Mouse (Mus musculus) G1E (cell line): ENCODE results near the gene Rnf216. TPM values are rescaled to one million over a fixed set of nuclear protein-coding genes. Genes with fewer than 3 reads are reported as not detected.
A peak's percentile ranks its signal among the peaks of the same experiment; 100 is the strongest.

ENCODE experiments used
- ATAC-seq: 2 replicates; pipeline ENCODE4 v1.8.0; 2016; ENCODE audit warnings: mild to moderate bottlenecking; ENCODE audit not compliant: insufficient number of reproducible peaks, poor library complexity, low FRiP score, severe bottlenecking; ENCODE audit errors: extremely low read depth
- DNase-seq: peaks from one replicate; pipeline ENCODE4 v3.0.0; 2012; ENCODE audit warnings: low spot score
- H3K27me3 ChIP-seq: 2 replicates; pipeline ENCODE4 v1.6.1; 2012; ENCODE audit warnings: mild to moderate bottlenecking, low read length, inconsistent platforms; ENCODE audit not compliant: insufficient read depth
- H3K36me3 ChIP-seq: replicated peaks from 2 replicates; pipeline ENCODE3; 2012; ENCODE audit warnings: mild to moderate bottlenecking, inconsistent platforms
- H3K4me1 ChIP-seq: 2 replicates; pipeline ENCODE4 v1.6.1; 2012; ENCODE audit warnings: low read depth, low read length, inconsistent platforms, mixed read lengths; ENCODE audit not compliant: insufficient read depth
- H3K4me3 ChIP-seq: 2 replicates; pipeline ENCODE4 v1.5.1; 2012; ENCODE audit warnings: low read depth, mild to moderate bottlenecking, inconsistent platforms, low read length, moderate library complexity, mixed read lengths
- H3K9me3 ChIP-seq: replicated peaks from 2 replicates; pipeline ENCODE4 v1.6.1; 2012; ENCODE audit warnings: inconsistent platforms
- CTCF ChIP-seq: IDR thresholded peaks from 2 replicates; pipeline ENCODE4 v1.5.1; 2012; ENCODE audit warnings: low read depth, low read length, inconsistent platforms, mixed read lengths
- GATA1 ChIP-seq: IDR thresholded peaks from 2 replicates; pipeline ENCODE4 v1.6.1; 2012; ENCODE audit warnings: borderline replicate concordance, low read length, inconsistent platforms, mixed read lengths
- GATA2 ChIP-seq: IDR thresholded peaks from 2 replicates; pipeline ENCODE4 v1.6.1; 2012; ENCODE audit warnings: low read depth, low read length, inconsistent platforms, borderline replicate concordance
- POLR2AphosphoS5 ChIP-seq: IDR thresholded peaks from 2 replicates; pipeline ENCODE4 v1.6.1; 2012; ENCODE audit warnings: low read depth, low read length, inconsistent platforms; ENCODE audit not compliant: insufficient replicate concordance
- TAL1 ChIP-seq: conservative IDR thresholded peaks from 2 replicates; pipeline ENCODE4 v1.6.1; 2012; ENCODE audit warnings: low read depth, low read length, inconsistent platforms, mixed read lengths
- polyA plus RNA-seq: library from polyadenylated mRNA; stranded (reverse); fragments of >175 nt; gene quantifications from 2 replicates; pipeline ENCODE4 v1.2.3, GENCODE M21; 2012
- total RNA-seq, 2 experiments: library from RNA; stranded (forward) in 1 of 2; stranded (reverse) in 1 of 2; fragments of 200-1000 nt in 1 of 2; fragments of >200 nt in 1 of 2; fragmentation: Nextera tagmentation in 1 of 2; gene quantifications; 2 replicates each; pipeline ENCODE4 v1.2.3; 2014 to 2017

The Rnf216 gene
- total and polyA plus RNA-seq, 3 experiments: 35.5 to 89.5 (median 54.9) TPM

- peak; percentile 80 for ATAC-seq
- DNase-seq: peak; percentile 12
- no peaks in the 10 kb centered on the region for H3K9me3 ChIP-seq
These were observed 36.1 kb downstream of the Rnf216 start for GRCm38 (mm10) chr5:143076603-143077143.

DNA sequence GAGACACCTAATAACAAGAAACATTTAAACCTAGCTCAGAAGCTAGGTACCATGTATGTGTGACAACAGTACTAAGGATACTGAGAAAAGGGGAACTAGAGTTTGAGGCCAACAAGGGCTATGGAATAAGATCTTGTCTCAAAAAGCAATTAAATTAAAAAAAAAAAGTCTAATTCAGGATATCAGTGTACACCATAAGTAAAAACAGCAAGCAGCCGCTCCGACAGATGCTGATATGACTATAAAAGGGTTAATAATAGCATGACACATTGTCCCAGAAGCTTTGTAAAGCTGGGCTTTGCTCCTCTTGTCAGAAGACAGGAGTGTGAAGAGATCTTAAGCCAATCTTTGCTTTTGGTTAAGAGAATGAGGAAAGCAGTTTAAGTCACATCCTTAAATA lies 36.8 kb downstream of the Rnf216 start:
- Histone ChIP-seq H3K4me1 (peaks cover 26% of the 10 kb centered on the region), H3K4me3 (no peak overlapping the region), H3K27me3 (no peaks in the 10 kb centered on the region), H3K36me3 (peaks cover 75% of the 10 kb centered on the region), H3K9me3 (no peaks in the 10 kb centered on the region)
- ATAC-seq: no peak
- TF ChIP-seq CTCF: no peak
- TF ChIP-seq TAL1: no peak
- TF ChIP-seq GATA2: no peak
- TF ChIP-seq GATA1: no peak
- TF ChIP-seq POLR2AphosphoS5: no peak
- no peak for DNase-seq

More at GRCm38 (mm10) chr5:143076603-143077143, 36.1 kb downstream of the Rnf216 start:
- TF ChIP-seq GATA1 (no peak), POLR2AphosphoS5 (no peak), CTCF (no peak), TAL1 (peak; percentile 54), GATA2 (no peak)
- Histone ChIP-seq H3K4me3 (no peak overlapping the region), H3K4me1 (peaks cover 26% of the 10 kb centered on the region), H3K27me3 (no peaks in the 10 kb centered on the region), H3K36me3 (peaks cover 81% of the 10 kb centered on the region)

DNA sequence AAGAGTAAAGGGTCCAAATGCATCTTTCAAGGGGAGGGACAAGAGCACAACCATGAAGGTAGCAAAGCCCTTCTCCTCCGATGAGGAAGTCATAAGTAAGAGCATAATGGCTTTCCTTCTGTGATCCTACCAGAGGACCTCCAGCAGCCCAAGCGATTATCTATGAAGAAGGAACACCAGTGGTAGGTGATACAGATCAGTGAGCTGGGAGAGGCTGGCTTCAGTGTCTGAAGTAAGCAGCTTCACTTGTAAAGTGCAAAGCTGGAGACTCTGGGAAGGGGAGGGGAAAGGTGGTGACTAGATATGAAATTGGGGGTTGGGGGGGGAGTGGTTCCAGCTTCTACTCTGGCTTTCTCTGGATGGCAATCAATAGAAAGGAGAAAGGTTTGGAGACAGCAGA lies 43.7 kb downstream of the Rnf216 start:
- Histone ChIP-seq H3K4me1 (peaks cover 51% of the 10 kb centered on the region), H3K27me3 (no peaks in the 10 kb centered on the region), H3K36me3 (peaks cover 72% of the 10 kb centered on the region), H3K4me3 (no peak overlapping the region), H3K9me3 (no peaks in the 10 kb centered on the region)
- peak; percentile 52 for ATAC-seq
- TF ChIP-seq TAL1: no peak
- peak; percentile 23 for DNase-seq

DNA sequence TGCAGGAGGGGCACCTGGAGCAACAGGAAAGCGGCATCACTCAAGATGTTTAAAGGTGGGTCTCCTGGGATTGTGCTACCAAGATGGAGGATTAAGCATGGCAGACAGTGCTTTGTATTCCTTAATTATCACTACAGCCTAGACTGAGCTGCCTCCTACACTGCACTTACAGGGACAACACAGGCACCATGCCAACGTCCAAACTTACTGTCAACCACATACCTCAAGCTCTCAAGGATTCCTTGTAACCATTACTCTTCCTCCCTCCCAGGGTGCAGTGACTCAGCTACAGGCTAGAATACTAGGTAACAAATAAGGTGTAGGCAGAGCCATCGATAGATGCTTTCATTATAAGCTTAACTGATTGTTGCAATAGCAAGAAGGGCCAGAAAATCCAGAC lies 44.4 kb downstream of the Rnf216 start:
- no peaks in the 10 kb centered on the region for H3K9me3 ChIP-seq
- ATAC-seq: no peak
- H3K36me3 ChIP-seq: peaks cover 72% of the 10 kb centered on the region
- DNase-seq: no peak
- no peaks in the 10 kb centered on the region for H3K27me3 ChIP-seq
- H3K4me1 ChIP-seq: peaks cover 56% of the 10 kb centered on the region
- TF ChIP-seq TAL1 (no peak), GATA1 (no peak), CTCF (no peak), GATA2 (no peak)
- no peak overlapping the region for H3K4me3 ChIP-seq

- no peaks in the 10 kb centered on the region for H3K27me3 ChIP-seq
- DNase-seq (peak; percentile 31), ATAC-seq (peak; percentile 81)
- peaks cover 73% of the 10 kb centered on the region for H3K36me3 ChIP-seq
- H3K9me3 ChIP-seq: no peaks in the 10 kb centered on the region
- no peak overlapping the region; the same call in 1 of the 2 replicates for H3K4me3 ChIP-seq
- H3K4me1 ChIP-seq: peaks cover 69% of the 10 kb centered on the region
- TF ChIP-seq TAL1: peak; percentile 71
- peak; percentile 34; the same call in 1 of the 2 replicates for TF ChIP-seq CTCF
- TF ChIP-seq GATA2: no peak
These were observed 46.2 kb downstream of the Rnf216 start for GRCm38 (mm10) chr5:143066551-143066958.

GRCm38 (mm10) chr5:143066096-143066495 lies 46.7 kb downstream of the Rnf216 start:
- DNase-seq (no peak), ATAC-seq (no peak)
- Histone ChIP-seq H3K27me3 (no peaks in the 10 kb centered on the region), H3K9me3 (no peaks in the 10 kb centered on the region), H3K4me3 (no peak overlapping the region; the same call in 1 of the 2 replicates), H3K4me1 (peaks cover 74% of the 10 kb centered on the region), H3K36me3 (peaks cover 78% of the 10 kb centered on the region)
- TF ChIP-seq POLR2AphosphoS5: no peak
- no peak for TF ChIP-seq GATA1
- TF ChIP-seq TAL1: no peak
- no peak for TF ChIP-seq GATA2
- no peak for TF ChIP-seq CTCF

GRCm38 (mm10) chr5:143065230-143065629 lies 47.6 kb downstream of the Rnf216 start:
- Histone ChIP-seq H3K27me3 (no peaks in the 10 kb centered on the region), H3K4me3 (no peak overlapping the region), H3K36me3 (peaks cover 83% of the 10 kb centered on the region), H3K4me1 (peaks cover 82% of the 10 kb centered on the region), H3K9me3 (no peaks in the 10 kb centered on the region)
- ATAC-seq (no peak), DNase-seq (no peak)
- TF ChIP-seq GATA1 (no peak), CTCF (no peak), POLR2AphosphoS5 (no peak)
